Comparison of ENCODE assay signal across 9 mouse cellular contexts in the genomic region with DNA sequence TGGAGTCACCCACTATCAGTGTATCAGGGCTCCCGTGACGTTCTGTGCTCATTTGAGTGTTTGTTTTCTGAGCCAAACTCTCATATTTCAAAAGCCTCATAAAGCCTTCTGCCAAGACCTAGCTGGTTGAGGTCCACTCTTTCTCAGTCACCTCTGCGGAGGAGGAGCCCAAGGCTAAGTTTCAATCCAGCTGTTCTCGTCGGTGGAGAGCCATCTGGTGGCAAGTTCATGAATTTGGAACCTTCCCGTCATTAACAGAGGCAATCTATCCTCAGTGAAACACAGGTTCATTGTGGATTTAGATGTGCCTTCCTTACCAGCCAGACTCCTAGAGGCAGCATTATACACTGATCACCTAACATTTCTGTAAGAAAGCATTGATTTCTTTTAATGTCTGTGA. TPM values are rescaled to one million over a fixed set of nuclear protein-coding genes. Genes with fewer than 3 reads are reported as not detected.
DNase-seq lines count a peak whose midpoint lies in the region; ATAC-seq lines count a peak whose summit lies in the region.
"Had no signal": no experiment of that assay in that cellular context is flagged by ENCODE, and none has a peak within 500 bp of the region (broad histone marks: within the 10 kb centered on the region; RNA-seq: fewer than 3 reads in every experiment).

No protein-coding gene starts in this region.

- no peaks in the 10 kb centered on the region for H3K4me1 ChIP-seq in hindbrain, embryonic 10.5 days (replicated peaks)
- no peaks in the 10 kb centered on the region for H3K4me1 ChIP-seq in hindbrain, embryonic 13.5 days (replicated peaks)
- H3K4me1 ChIP-seq in forebrain, embryonic 12.5 days, result no peaks in the 10 kb centered on the region
- H3K4me1 ChIP-seq in kidney, embryonic 14.5 days (ENCODE audit: control insufficient read depth, insufficient read depth, low read length), result no peaks in the 10 kb centered on the region
- H3K4me1 ChIP-seq: neural tube, embryonic 13.5 days had no signal

- WGBS in hindbrain, embryonic 10.5 days, result 19% methylated on average over 6 of the region's 6 CpGs
- WGBS in hindbrain, embryonic 13.5 days, result 19% methylated on average over 6 of the region's 6 CpGs
- 18% methylated on average over 6 of the region's 6 CpGs for WGBS in forebrain, embryonic 12.5 days
- WGBS in kidney, embryonic 14.5 days, result 4% methylated on average over 6 of the region's 6 CpGs

- H3K9ac ChIP-seq in hindbrain, embryonic 13.5 days, result no peak overlapping the region
- no peak overlapping the region for H3K9ac ChIP-seq in forebrain, embryonic 12.5 days
- H3K9ac ChIP-seq in kidney, embryonic 14.5 days (ENCODE audit: low read depth, low read length), result no peak overlapping the region
- H3K9ac ChIP-seq: neural tube, embryonic 13.5 days had no signal

- H3K27me3 ChIP-seq in hindbrain, embryonic 10.5 days (ENCODE audit: insufficient read depth, poor library complexity, severe bottlenecking), result no peaks in the 10 kb centered on the region
- no peaks in the 10 kb centered on the region for H3K27me3 ChIP-seq in hindbrain, embryonic 13.5 days
- no peaks in the 10 kb centered on the region for H3K27me3 ChIP-seq in forebrain, embryonic 12.5 days
- no peaks in the 10 kb centered on the region for H3K27me3 ChIP-seq in kidney, embryonic 14.5 days (ENCODE audit: control insufficient read depth, insufficient read depth, low read length)
- H3K27me3 ChIP-seq: neural tube, embryonic 13.5 days had no signal

- no peak overlapping the region for H3K4me3 ChIP-seq in hindbrain, embryonic 10.5 days
- H3K4me3 ChIP-seq in hindbrain, embryonic 13.5 days, result no peak overlapping the region
- H3K4me3 ChIP-seq in forebrain, embryonic 12.5 days (replicated peaks), result no peak overlapping the region
- no peak overlapping the region for H3K4me3 ChIP-seq in kidney, embryonic 14.5 days (ENCODE audit: low read length)
- H3K4me3 ChIP-seq: neural tube, embryonic 13.5 days had no signal

- ATAC-seq in hindbrain, embryonic 13.5 days (ENCODE audit: low FRiP score), result no peak
- peak; percentile 41; the same call in 1 of the 2 replicates for ATAC-seq in forebrain, embryonic 12.5 days (ENCODE audit: low FRiP score)
- ATAC-seq in kidney, embryonic 14.5 days (ENCODE audit: low FRiP score, low TSS enrichment), result peak; percentile 79

- no peak overlapping the region for H3K4me2 ChIP-seq in hindbrain, embryonic 13.5 days
- H3K4me2 ChIP-seq in forebrain, embryonic 12.5 days, result no peak overlapping the region
- H3K4me2 ChIP-seq in kidney, embryonic 14.5 days (replicated peaks; ENCODE audit: low read depth, low read length), result no peak overlapping the region
- H3K4me2 ChIP-seq: neural tube, embryonic 13.5 days had no signal

- H3K36me3 ChIP-seq in hindbrain, embryonic 10.5 days, result no peaks in the 10 kb centered on the region
- H3K36me3 ChIP-seq in hindbrain, embryonic 13.5 days, result no peaks in the 10 kb centered on the region
- H3K36me3 ChIP-seq in forebrain, embryonic 12.5 days (replicated peaks), result no peaks in the 10 kb centered on the region
- no peaks in the 10 kb centered on the region for H3K36me3 ChIP-seq in kidney, embryonic 14.5 days (ENCODE audit: control insufficient read depth, insufficient read depth, low read length)
- H3K36me3 ChIP-seq: neural tube, embryonic 13.5 days had no signal

- DNase-seq in hindbrain, embryonic 10.5 days (ENCODE audit: low spot score), result peak; percentile 33
- peak; percentile 59 for DNase-seq in R1 (ENCODE audit: low read depth, low spot score)
- peak; percentile 27 to 43 for DNase-seq in lung, postnatal 4 days
- DNase-seq in spleen, postnatal 14 days (ENCODE audit: low spot score in 2 of 2), result no peak
- DNase-seq in left cerebral cortex, adult 11 months (ENCODE audit: low spot score), result no peak

- no peak overlapping the region for H3K27ac ChIP-seq in hindbrain, embryonic 10.5 days
- no peak overlapping the region for H3K27ac ChIP-seq in hindbrain, embryonic 13.5 days
- H3K27ac ChIP-seq in forebrain, embryonic 12.5 days, result no peak overlapping the region
- H3K27ac ChIP-seq in kidney, embryonic 14.5 days (ENCODE audit: low read depth, low read length), result no peak overlapping the region
- H3K27ac ChIP-seq: neural tube, embryonic 13.5 days had no signal

- no peaks in the 10 kb centered on the region for H3K9me3 ChIP-seq in hindbrain, embryonic 10.5 days
- no peaks in the 10 kb centered on the region for H3K9me3 ChIP-seq in hindbrain, embryonic 13.5 days
- no peaks in the 10 kb centered on the region for H3K9me3 ChIP-seq in forebrain, embryonic 12.5 days
- no peaks in the 10 kb centered on the region for H3K9me3 ChIP-seq in kidney, embryonic 14.5 days (ENCODE audit: control insufficient read depth, low read length)
- H3K9me3 ChIP-seq: neural tube, embryonic 13.5 days had no signal

RNA-seq across cellular contexts. Expression of gene Cadps2, which starts 47.2 kb away (rescaled TPM):
- 1.4 and 1.6 TPM in 2 replicates for polyA plus RNA-seq in hindbrain, embryonic 10.5 days (2016; fragmentation: Nextera tagmentation; extraction: Ambion mirVana)
- polyA plus RNA-seq in hindbrain, embryonic 13.5 days (2015; fragmentation: Nextera tagmentation; extraction: Ambion mirVana), result 4.4 and 4.7 TPM in 2 replicates
- polyA plus RNA-seq in forebrain, embryonic 12.5 days (2016; fragmentation: Nextera tagmentation; extraction: Ambion mirVana), result 4.0 and 4.2 TPM in 2 replicates
- polyA plus RNA-seq in kidney, embryonic 14.5 days (2014; fragmentation: Nextera tagmentation; extraction: Ambion mirVana), result 5.7 and 9.1 TPM in 2 replicates

Comparison
In these comparisons a context has a peak if more than half of its experiments do, and no peak if none do; other contexts are left out.
1. DNase-seq: peak in hindbrain, embryonic 10.5 days (single experiment), R1 (single experiment) and lung, postnatal 4 days (2 of 2); none in spleen, postnatal 14 days (0 of 2) and left cerebral cortex, adult 11 months (single experiment).